Mouse (Mus musculus): ENCODE measurements around the gene Ffar4. TPM values are rescaled to one million over a fixed set of nuclear protein-coding genes. Genes with fewer than 3 reads are reported as not detected.

Ffar4 gene
- polyA plus RNA-seq, 1 experiment from 2014 or later = not detected

DNA sequence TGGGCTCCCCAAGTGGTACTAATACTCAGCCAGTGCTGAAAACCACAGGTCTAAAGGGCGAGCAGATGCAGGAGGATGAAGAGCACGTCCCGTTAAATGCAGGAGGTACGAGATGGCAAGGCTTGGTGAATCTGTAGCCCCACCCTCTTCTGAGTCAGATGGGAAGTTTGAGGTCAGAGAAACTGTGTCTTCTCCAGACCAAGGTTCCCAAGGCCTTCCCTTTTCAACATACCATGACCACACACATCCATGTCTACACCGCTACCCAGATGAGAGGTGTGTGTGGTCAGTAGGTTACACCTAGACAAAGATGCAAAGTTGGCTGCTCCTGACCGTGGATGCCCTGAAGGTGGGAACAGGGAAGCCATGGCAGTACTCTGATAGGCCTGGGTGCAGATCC, 37.9 kb downstream of the Ffar4 start:
- H3K4me2 ChIP-seq (ENCODE audit: low read depth, low read length, severe bottlenecking) = no peak overlapping the region
- DNase-seq (ENCODE audit: low spot score) (no peak), ATAC-seq (replicated peaks; ENCODE audit: low FRiP score) (no peak)
- H3K27me3 ChIP-seq (ENCODE audit: control insufficient read depth, insufficient read depth, low read length) = no peaks in the 10 kb centered on the region
- no peak overlapping the region for H3K9ac ChIP-seq (ENCODE audit: low read length)
- no peak overlapping the region for H3K27ac ChIP-seq (ENCODE audit: low read depth, low read length)
- H3K9me3 ChIP-seq (ENCODE audit: control insufficient read depth, low read length) = no peaks in the 10 kb centered on the region
- no peaks in the 10 kb centered on the region for H3K36me3 ChIP-seq (ENCODE audit: control insufficient read depth, insufficient read depth, low read length)
- WGBS = 89% methylated on average over 6 of the region's 6 CpGs
- H3K4me1 ChIP-seq (replicated peaks; ENCODE audit: control insufficient read depth, insufficient read depth, low read length) = no peaks in the 10 kb centered on the region
- H3K4me3 ChIP-seq (ENCODE audit: low read depth, low read length) = no peak overlapping the region

DNA sequence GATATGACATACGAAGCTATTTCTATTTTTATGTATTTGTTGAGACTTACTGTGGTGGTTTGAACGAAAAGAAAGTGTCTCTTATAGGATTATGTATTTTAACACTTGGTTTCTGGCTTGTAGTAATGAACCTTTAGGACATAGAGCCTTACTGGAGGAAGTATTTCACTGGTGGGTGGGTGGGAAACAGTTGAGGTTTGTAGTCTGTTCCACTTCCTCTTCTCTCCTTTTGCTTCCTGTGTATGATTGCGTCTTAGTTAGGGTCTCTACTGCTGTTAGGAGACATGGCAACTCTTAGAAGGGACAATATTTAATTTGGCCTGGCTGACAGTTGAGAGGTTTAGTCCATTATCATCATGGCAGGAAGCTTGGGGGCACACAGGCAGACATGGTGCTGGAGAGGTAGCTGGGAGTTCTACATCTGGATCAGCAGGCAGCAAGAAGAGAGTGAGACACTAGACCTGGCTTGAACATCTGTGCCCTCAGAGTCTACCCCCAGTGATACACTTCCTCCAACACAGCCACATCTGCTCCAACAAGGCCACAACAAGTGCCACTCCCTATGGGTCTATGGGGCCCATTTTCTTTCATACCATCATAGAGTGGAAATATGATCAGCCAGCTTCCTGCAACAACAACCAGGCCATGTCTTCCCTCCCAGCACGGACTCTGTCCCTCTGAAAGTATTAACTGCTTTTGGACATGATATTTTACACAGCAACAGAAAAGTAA, 46.8 kb downstream of the Ffar4 start:
- 79% methylated on average over 4 of the region's 4 CpGs for WGBS
- Histone ChIP-seq H3K4me2 (ENCODE audit: low read depth, low read length, severe bottlenecking) (no peak overlapping the region), H3K27ac (ENCODE audit: low read depth, low read length) (no peak overlapping the region), H3K36me3 (ENCODE audit: control insufficient read depth, insufficient read depth, low read length) (no peaks in the 10 kb centered on the region), H3K4me1 (replicated peaks; ENCODE audit: control insufficient read depth, insufficient read depth, low read length) (no peaks in the 10 kb centered on the region), H3K9me3 (ENCODE audit: control insufficient read depth, low read length) (no peaks in the 10 kb centered on the region), H3K27me3 (ENCODE audit: control insufficient read depth, insufficient read depth, low read length) (no peaks in the 10 kb centered on the region), H3K9ac (ENCODE audit: low read length) (no peak overlapping the region), H3K4me3 (ENCODE audit: low read depth, low read length) (no peak overlapping the region)
- no peak for ATAC-seq (replicated peaks; ENCODE audit: low FRiP score)
- DNase-seq (ENCODE audit: low spot score) = no peak

DNA sequence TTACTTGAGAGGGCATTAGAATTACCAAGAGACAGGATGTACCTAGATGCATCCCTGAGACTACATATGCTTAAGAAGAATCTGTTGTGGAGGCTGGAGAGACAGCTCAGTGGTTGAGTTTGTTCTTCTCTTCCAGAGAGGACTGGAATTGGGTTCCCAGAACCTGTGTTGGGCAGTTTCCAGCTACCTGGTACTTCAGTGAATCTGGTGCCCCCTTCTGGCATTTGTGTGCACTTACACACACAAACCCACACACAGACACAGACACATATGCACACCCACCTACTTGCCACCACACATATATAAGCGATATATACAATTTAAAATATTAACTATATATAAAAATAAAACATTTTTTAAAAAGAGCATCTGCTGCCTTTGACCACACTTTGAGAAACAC, 59.4 kb downstream of the Ffar4 start:
- Histone ChIP-seq H3K27ac (ENCODE audit: low read depth, low read length) (no peak overlapping the region), H3K9ac (ENCODE audit: low read length) (no peak overlapping the region), H3K27me3 (ENCODE audit: control insufficient read depth, insufficient read depth, low read length) (no peaks in the 10 kb centered on the region), H3K4me1 (replicated peaks; ENCODE audit: control insufficient read depth, insufficient read depth, low read length) (no peaks in the 10 kb centered on the region), H3K4me2 (ENCODE audit: low read depth, low read length, severe bottlenecking) (no peak overlapping the region), H3K9me3 (ENCODE audit: control insufficient read depth, low read length) (no peaks in the 10 kb centered on the region), H3K36me3 (ENCODE audit: control insufficient read depth, insufficient read depth, low read length) (no peaks in the 10 kb centered on the region), H3K4me3 (ENCODE audit: low read depth, low read length) (no peak overlapping the region)
- 96% methylated on average over 1 of the region's 1 CpGs for WGBS
- no peak for DNase-seq (ENCODE audit: low spot score)
- ATAC-seq (replicated peaks; ENCODE audit: low FRiP score) = no peak

DNA sequence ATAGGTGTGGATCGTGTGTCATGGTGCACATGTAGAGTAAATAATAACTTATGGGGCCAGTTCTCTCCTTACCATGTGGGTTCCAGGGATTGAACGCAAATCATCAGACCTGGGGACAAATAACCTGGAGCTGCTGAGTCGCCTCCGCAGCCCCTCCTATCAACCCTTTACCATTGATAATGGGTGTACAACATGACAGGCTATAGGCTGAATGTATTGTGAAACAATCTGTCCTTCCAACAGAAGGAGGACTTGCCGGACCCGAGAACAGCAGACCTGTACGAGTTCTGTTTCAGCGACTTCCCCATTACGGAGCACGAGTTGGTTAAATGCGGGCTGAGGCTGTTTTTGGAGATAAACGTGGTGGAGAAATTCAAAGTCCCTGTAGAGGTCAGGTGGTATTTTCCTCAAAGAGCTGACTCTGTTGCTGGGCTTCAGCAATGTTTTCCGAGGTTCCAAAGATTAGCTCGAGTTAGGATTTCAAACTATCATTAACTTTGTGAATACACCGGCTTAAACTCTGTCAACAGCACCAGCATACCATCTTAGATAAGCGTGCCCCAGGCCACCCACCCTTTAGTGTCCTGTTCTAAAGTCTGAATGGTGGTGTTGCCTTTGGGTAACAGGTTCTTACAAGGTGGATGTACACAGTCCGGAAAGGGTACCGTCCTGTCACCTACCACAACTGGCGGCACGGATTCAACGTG, 64.9 kb downstream of the Ffar4 start:
- H3K36me3 ChIP-seq (ENCODE audit: control insufficient read depth, insufficient read depth, low read length) = no peaks in the 10 kb centered on the region
- no peak overlapping the region for H3K9ac ChIP-seq (ENCODE audit: low read length)
- DNase-seq (ENCODE audit: low spot score) (no peak), ATAC-seq (replicated peaks; ENCODE audit: low FRiP score) (no peak)
- H3K4me1 ChIP-seq (replicated peaks; ENCODE audit: control insufficient read depth, insufficient read depth, low read length) = no peaks in the 10 kb centered on the region
- H3K27ac ChIP-seq (ENCODE audit: low read depth, low read length) = no peak overlapping the region
- WGBS = 93% methylated on average over 21 of the region's 21 CpGs
- no peaks in the 10 kb centered on the region for H3K27me3 ChIP-seq (ENCODE audit: control insufficient read depth, insufficient read depth, low read length)
- no peak overlapping the region for H3K4me3 ChIP-seq (ENCODE audit: low read depth, low read length)
- H3K4me2 ChIP-seq (ENCODE audit: low read depth, low read length, severe bottlenecking) = no peak overlapping the region
- H3K9me3 ChIP-seq (ENCODE audit: control insufficient read depth, low read length) = no peaks in the 10 kb centered on the region

Other genes with a start within 250 kb of the Ffar4 start
- gene Myof, start 53.5 kb upstream of the Ffar4 start, polyA plus RNA-seq (2014; fragmentation: Nextera tagmentation; extraction: Ambion mirVana) = 4.7 and 4.9 TPM in 2 replicates
- gene Cep55, start 42.1 kb upstream of the Ffar4 start, polyA plus RNA-seq (2014; fragmentation: Nextera tagmentation; extraction: Ambion mirVana) = 51.6 and 61.3 TPM in 2 replicates
- gene Rbp4, start 28.2 kb downstream of the Ffar4 start, polyA plus RNA-seq (2014; fragmentation: Nextera tagmentation; extraction: Ambion mirVana) = 1.1 TPM in 2 replicates
- not detected in 2 replicates for gene Pde6c, start 35.7 kb downstream of the Ffar4 start, polyA plus RNA-seq (2014; fragmentation: Nextera tagmentation; extraction: Ambion mirVana)
- gene Fra10ac1, start 127.1 kb downstream of the Ffar4 start, polyA plus RNA-seq (2014; fragmentation: Nextera tagmentation; extraction: Ambion mirVana) = 47.2 and 50.3 TPM in 2 replicates
- 0.69 and 1.2 TPM in 2 replicates for gene Lgi1, start 167.5 kb downstream of the Ffar4 start, polyA plus RNA-seq (2014; fragmentation: Nextera tagmentation; extraction: Ambion mirVana)

Data from forebrain, embryonic 11.5 days (tissue).